Mouse (Mus musculus) heart, embryonic 13.5 days (tissue): ENCODE data around the gene Mfng. TPM values are rescaled to one million over a fixed set of nuclear protein-coding genes. Genes with fewer than 3 reads are reported as not detected.

Experiments used
- ATAC-seq: fragments of 200-750 bp; cut with Nextera tagmentation; 2 replicates; pipeline ENCODE4 v1.8.0; 2017; ENCODE audit warnings: moderate TSS enrichment; ENCODE audit not compliant: insufficient number of reproducible peaks, low FRiP score, low TSS enrichment; ENCODE audit errors: extremely low read depth
- H3K27ac ChIP-seq: fragments of 300-500 bp; sonication (generic); replicated peaks from 2 replicates; pipeline ENCODE4 v1.5.1; 2015; ENCODE audit warnings: moderate library complexity, mild to moderate bottlenecking, inconsistent platforms
- H3K27me3 ChIP-seq: fragments of 300-500 bp; sonication (generic); replicated peaks from 2 replicates; pipeline ENCODE4 v1.6.1; 2015; ENCODE audit warnings: mild to moderate bottlenecking, inconsistent platforms
- H3K36me3 ChIP-seq: fragments of 300-500 bp; sonication (generic); 2 replicates; pipeline ENCODE4 v1.6.1; 2015; ENCODE audit warnings: mild to moderate bottlenecking, inconsistent platforms
- H3K4me1 ChIP-seq: fragments of 300-500 bp; sonication (generic); 2 replicates; pipeline ENCODE4 v1.6.1; 2015; ENCODE audit warnings: inconsistent platforms
- H3K4me2 ChIP-seq: fragments of 300-500 bp; sonication (generic); 2 replicates; pipeline ENCODE4 v1.6.1; 2015; ENCODE audit warnings: inconsistent platforms, mild to moderate bottlenecking, moderate library complexity
- H3K4me3 ChIP-seq: fragments of 300-500 bp; sonication (generic); 2 replicates; pipeline ENCODE4 v1.5.1; 2015; ENCODE audit warnings: moderate library complexity, mild to moderate bottlenecking, inconsistent platforms
- H3K9ac ChIP-seq: fragments of 300-500 bp; sonication (generic); 2 replicates; pipeline ENCODE4 v1.6.1; 2015; ENCODE audit warnings: inconsistent platforms, mild to moderate bottlenecking, moderate library complexity
- H3K9me3 ChIP-seq: fragments of 300-500 bp; sonication (generic); 2 replicates; pipeline ENCODE4 v1.6.1; 2016; ENCODE audit warnings: inconsistent platforms
- WGBS: fragments of 180-500 bp; shearing (Covaris S2); methylation state at CpG from one replicate; pipeline ENCODE4 v1.1.7; 2015; ENCODE audit warnings: mixed read lengths; 5-methylcytosine and 5-hydroxymethylcytosine counted together
- polyA plus RNA-seq: library from polyadenylated mRNA; unstranded; fragments of >200 nt; fragmentation: Nextera tagmentation; extraction: Ambion mirVana; gene quantifications from 2 replicates; pipeline ENCODE4 v1.2.1, GENCODE M21; 2015

Mfng gene
- polyA plus RNA-seq, 1 experiment from 2014 or later, result 15.8 TPM

- H3K27ac ChIP-seq, result no peak overlapping the region
- ATAC-seq, result no peak
- no peaks in the 10 kb centered on the region for H3K9me3 ChIP-seq
- no peak overlapping the region for H3K9ac ChIP-seq
- no peak overlapping the region for H3K4me2 ChIP-seq
- WGBS, result 80% methylated on average over 7 of the region's 7 CpGs
- no peaks in the 10 kb centered on the region for H3K36me3 ChIP-seq
- H3K4me3 ChIP-seq, result no peak overlapping the region
- H3K4me1 ChIP-seq, result peaks cover 14% of the 10 kb centered on the region
- H3K27me3 ChIP-seq, result peaks cover 96% of the 10 kb centered on the region
These were observed 59.5 kb downstream of the Mfng start for GRCm38 (mm10) chr15:78713751-78714150.

- H3K4me1 ChIP-seq, result peaks cover 5% of the 10 kb centered on the region
- peak overlapping the region; percentile 54 for H3K4me2 ChIP-seq
- peak overlapping the region; percentile 33 for H3K4me3 ChIP-seq
- H3K27ac ChIP-seq, result no peak overlapping the region
- 7% methylated on average over 53 of the region's 53 CpGs for WGBS
- H3K9ac ChIP-seq, result no peak overlapping the region
- no peaks in the 10 kb centered on the region for H3K36me3 ChIP-seq
- ATAC-seq, result no peak
- peaks cover 96% of the 10 kb centered on the region for H3K27me3 ChIP-seq
- no peaks in the 10 kb centered on the region for H3K9me3 ChIP-seq
These were observed 60.7 kb downstream of the Mfng start for GRCm38 (mm10) chr15:78712335-78713258.

GRCm38 (mm10) chr15:78711935-78712334, 61.3 kb downstream of the Mfng start:
- H3K36me3 ChIP-seq, result no peaks in the 10 kb centered on the region
- H3K4me2 ChIP-seq, result no peak overlapping the region
- H3K9me3 ChIP-seq, result no peaks in the 10 kb centered on the region
- no peak overlapping the region for H3K4me3 ChIP-seq
- no peak overlapping the region for H3K9ac ChIP-seq
- peaks cover 94% of the 10 kb centered on the region for H3K27me3 ChIP-seq
- peaks cover 5% of the 10 kb centered on the region for H3K4me1 ChIP-seq
- ATAC-seq, result no peak; the same call in 1 of the 2 replicates
- WGBS, result 72% methylated on average over 7 of the region's 7 CpGs
- no peak overlapping the region for H3K27ac ChIP-seq

DNA sequence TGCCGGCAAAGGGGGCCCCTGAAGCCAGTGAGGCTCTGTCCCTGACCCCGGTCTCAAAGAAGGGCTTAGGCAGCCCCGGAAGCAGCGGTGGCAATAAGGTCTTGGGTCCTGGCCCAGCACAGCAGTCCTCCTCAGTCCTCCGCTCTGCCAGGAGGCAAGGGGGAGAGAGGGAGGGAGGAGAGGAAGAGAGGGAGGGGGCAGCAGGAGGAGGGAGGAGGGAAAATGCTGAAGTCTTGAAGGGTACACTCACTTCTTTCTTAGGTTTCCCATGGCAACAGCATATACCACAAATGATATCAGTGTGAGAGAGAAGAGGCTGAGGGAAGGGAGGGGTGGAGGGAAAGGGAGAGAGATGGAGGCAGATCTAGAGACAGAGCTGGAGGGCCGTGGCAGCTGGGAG, 62.6 kb downstream of the Mfng start:
- Histone ChIP-seq H3K9me3 (no peaks in the 10 kb centered on the region), H3K4me1 (peaks cover 5% of the 10 kb centered on the region), H3K4me3 (no peak overlapping the region), H3K9ac (no peak overlapping the region), H3K27me3 (peaks cover 92% of the 10 kb centered on the region), H3K27ac (no peak overlapping the region), H3K36me3 (no peaks in the 10 kb centered on the region), H3K4me2 (no peak overlapping the region)
- ATAC-seq, result no peak
- 52% methylated on average over 6 of the region's 6 CpGs for WGBS

- WGBS, result 23% methylated on average over 7 of the region's 7 CpGs
- H3K27me3 ChIP-seq, result peaks cover 84% of the 10 kb centered on the region
- no peaks in the 10 kb centered on the region for H3K9me3 ChIP-seq
- no peak for ATAC-seq
- no peak overlapping the region for H3K9ac ChIP-seq
- no peak overlapping the region for H3K4me3 ChIP-seq
- no peak overlapping the region for H3K27ac ChIP-seq
- no peak overlapping the region for H3K4me2 ChIP-seq
- H3K36me3 ChIP-seq, result no peaks in the 10 kb centered on the region
- H3K4me1 ChIP-seq, result peaks cover 5% of the 10 kb centered on the region
These were observed 63.5 kb downstream of the Mfng start for GRCm38 (mm10) chr15:78709767-78710166.

DNA sequence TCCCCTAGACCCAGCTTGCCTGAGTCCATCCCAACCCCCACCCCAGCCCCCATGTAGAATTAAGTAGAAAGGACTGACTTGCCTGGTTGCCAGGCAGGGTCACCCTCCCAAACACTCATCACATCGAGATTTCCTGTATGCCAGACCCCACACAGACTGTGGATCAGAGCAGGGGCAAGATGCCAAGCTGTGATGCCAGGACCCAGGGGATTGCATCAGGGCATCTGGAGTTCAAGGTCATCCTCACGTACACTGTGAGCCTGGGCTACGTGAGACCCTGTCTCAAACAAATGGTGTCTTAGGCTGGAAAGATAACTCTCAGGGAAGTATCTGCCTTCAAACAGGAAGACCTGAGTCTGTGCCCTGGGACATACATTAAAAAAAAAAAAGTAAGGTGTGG, 66.6 kb downstream of the Mfng start:
- no peak overlapping the region for H3K4me2 ChIP-seq
- peaks cover 66% of the 10 kb centered on the region for H3K27me3 ChIP-seq
- 36% methylated on average over 3 of the region's 3 CpGs for WGBS

More for the DNA sequence above, 66.6 kb downstream of the Mfng start:
- Histone ChIP-seq H3K4me3 (no peak overlapping the region), H3K27ac (no peak overlapping the region), H3K9ac (no peak overlapping the region), H3K9me3 (no peaks in the 10 kb centered on the region), H3K4me1 (peaks cover 8% of the 10 kb centered on the region; the same call in 1 of the 2 replicates), H3K36me3 (no peaks in the 10 kb centered on the region)
- ATAC-seq, result no peak

Other genes starting within 250 kb of the Mfng start
- 28.7 and 31.8 TPM in 2 replicates for gene C1qtnf6, start 242.1 kb downstream of the Mfng start, polyA plus RNA-seq
- 0.09 TPM in 1 of 2 replicates, not detected in the other for gene Sstr3, start 228.8 kb downstream of the Mfng start, polyA plus RNA-seq
- gene Rac2, start 200.7 kb downstream of the Mfng start, polyA plus RNA-seq, result 7.6 and 8.9 TPM in 2 replicates
- gene Cyth4, start 176.4 kb downstream of the Mfng start, polyA plus RNA-seq, result 5.0 and 5.2 TPM in 2 replicates
- gene Elfn2, start 54.7 kb downstream of the Mfng start, polyA plus RNA-seq, result 0.03 TPM in 1 of 2 replicates, not detected in the other
- gene Card10, start 29.6 kb upstream of the Mfng start, polyA plus RNA-seq, result 5.1 and 5.3 TPM in 2 replicates
- gene Cdc42ep1, start 69.1 kb upstream of the Mfng start, polyA plus RNA-seq, result 34.2 and 36.1 TPM in 2 replicates
- 0.82 TPM in 1 of 2 replicates, not detected in the other for gene Lgals2, start 82.1 kb upstream of the Mfng start, polyA plus RNA-seq
- gene Gga1, start 103.7 kb upstream of the Mfng start, polyA plus RNA-seq, result 44.3 and 46.2 TPM in 2 replicates
- 0.20 and 0.31 TPM in 2 replicates for gene Gm49510, start 126.2 kb upstream of the Mfng start, polyA plus RNA-seq
- gene Sh3bp1, start 126.3 kb upstream of the Mfng start, polyA plus RNA-seq, result 18.8 and 19.5 TPM in 2 replicates
- gene Pdxp, start 140.4 kb upstream of the Mfng start, polyA plus RNA-seq, result 20.2 and 21.2 TPM in 2 replicates
- gene Lgals1, start 153.2 kb upstream of the Mfng start, polyA plus RNA-seq, result 798 and 814 TPM in 2 replicates
- gene Nol12, start 161.5 kb upstream of the Mfng start, polyA plus RNA-seq, result 37.3 and 42.9 TPM in 2 replicates
- 45.8 and 46.8 TPM in 2 replicates for gene Triobp, start 174.2 kb upstream of the Mfng start, polyA plus RNA-seq